Mouse (Mus musculus) right cerebral cortex, postnatal 4 days (tissue): Measurements from ENCODE around the gene Dennd4a.

Experiments used
- DNase-seq: peaks from one replicate; pipeline ENCODE4 v3.0.0-alpha.2; 2022

Gene Dennd4a

GRCm38 (mm10) chr9:64790673-64791660 is 20.2 kb upstream of the Dennd4a start:
- no peak for DNase-seq

- no peak for DNase-seq
Observed at GRCm38 (mm10) chr9:64791676-64792075, 19.5 kb upstream of the Dennd4a start.

- no peak for DNase-seq
Observed at GRCm38 (mm10) chr9:64792379-64793274, 18.5 kb upstream of the Dennd4a start.

DNA sequence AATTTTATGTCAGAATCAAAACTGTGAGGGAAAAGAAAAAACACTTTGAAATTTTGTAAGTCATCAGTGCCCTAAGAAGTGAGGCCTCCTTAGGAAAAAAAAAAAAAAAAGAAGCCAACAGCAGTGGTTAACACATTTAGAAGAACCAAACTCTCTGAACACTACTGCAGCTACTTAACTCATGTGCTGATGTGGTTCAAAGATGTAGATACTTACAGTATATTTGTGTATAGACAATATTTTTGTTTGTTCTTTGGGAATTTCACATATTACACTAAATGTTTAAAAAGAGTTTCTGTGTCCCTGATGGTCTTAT is 17.9 kb upstream of the Dennd4a start:
- DNase-seq: no peak

DNA sequence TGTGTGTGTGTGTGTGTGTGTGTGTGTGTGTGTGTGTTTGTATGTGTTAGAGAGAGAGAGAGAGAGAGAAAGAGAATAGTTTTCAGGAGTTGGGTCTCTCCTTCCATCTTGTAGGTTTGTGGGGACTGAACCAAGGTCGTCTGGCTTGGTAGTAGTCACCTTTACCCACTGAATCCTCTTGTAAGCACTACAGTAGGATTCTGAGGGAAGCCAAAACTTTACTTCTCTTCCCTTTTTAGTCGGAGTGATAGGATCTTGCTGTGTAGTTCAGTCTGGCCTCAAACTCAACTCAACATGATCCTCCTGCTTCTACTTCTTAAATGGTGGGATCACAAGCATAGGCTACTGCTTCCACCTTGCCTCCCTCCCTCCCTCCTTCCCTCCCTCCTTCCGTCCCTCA is 17.3 kb upstream of the Dennd4a start:
- no peak for DNase-seq

DNA sequence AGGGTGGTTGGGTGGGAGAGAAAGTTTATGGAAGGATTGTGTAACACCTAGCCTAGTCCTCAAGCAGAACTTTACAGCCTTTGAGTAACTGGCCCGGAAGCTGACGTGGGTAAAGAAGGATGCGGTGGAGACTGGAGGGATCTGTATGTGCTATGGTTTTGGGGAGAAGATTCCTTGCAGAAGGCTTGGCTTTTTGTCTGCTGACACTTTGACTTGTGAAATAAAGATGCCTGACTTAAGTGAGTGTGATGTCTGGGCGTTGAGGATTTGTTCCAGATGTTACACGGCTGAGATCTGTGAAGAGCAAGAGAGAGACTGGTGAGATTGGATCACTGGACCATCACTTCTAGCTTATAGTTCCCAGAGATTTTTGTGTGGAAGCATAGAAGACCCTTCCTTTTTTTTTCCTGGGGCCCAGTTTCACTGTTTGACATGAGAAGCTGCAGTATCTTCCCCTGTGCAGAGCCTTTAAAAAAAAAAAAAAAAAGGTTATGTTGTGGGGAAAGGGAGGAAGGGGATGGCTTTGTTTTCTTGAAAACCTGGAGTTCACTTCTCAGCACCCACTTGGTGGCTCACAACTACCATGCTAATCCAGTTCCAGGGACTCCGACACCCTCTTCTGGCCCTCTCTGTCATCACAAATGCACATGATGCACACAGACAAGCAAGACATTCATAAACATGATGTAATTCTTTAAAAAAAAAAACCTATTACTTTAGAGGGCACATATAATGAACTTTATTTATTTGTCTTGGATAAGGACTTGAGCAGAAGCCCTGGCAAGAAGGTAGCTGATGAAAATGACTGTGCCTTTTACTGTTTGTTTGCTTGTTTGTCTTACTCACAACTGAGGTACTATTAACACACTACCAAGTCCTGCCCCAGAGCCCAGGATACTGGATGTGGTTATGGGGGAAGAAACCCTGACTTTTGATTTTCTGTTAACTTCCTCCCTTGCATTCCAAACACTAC is 16.4 kb upstream of the Dennd4a start:
- DNase-seq: no peak

GRCm38 (mm10) chr9:64795846-64796615 is 15.1 kb upstream of the Dennd4a start:
- no peak for DNase-seq

- no peak for DNase-seq
Observed at GRCm38 (mm10) chr9:64797392-64797791, 13.7 kb upstream of the Dennd4a start.

- DNase-seq: no peak
Observed at GRCm38 (mm10) chr9:64798099-64798498, 13.0 kb upstream of the Dennd4a start.

DNA sequence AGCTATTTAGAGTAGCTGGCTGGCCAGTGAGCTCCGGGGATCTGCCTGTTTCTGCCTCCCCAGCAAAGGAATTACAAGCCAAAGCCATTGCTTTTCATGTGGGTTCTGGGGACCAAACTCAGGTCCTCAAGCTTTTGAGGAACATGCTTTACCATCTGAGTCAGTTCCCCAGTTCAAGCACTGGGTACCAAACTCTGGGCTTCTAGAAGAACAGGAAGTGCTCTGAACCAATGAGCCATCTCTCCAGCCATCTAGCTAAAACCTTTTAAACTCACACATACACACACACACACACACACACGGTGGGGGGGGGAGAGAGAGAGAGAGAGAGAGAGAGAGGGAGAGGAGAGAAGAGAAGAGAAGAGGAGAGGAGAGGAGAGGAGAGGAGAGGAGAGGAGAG is 12.3 kb upstream of the Dennd4a start:
- DNase-seq: no peak

- DNase-seq: no peak
Observed at GRCm38 (mm10) chr9:64799504-64799903, 11.6 kb upstream of the Dennd4a start.

DNA sequence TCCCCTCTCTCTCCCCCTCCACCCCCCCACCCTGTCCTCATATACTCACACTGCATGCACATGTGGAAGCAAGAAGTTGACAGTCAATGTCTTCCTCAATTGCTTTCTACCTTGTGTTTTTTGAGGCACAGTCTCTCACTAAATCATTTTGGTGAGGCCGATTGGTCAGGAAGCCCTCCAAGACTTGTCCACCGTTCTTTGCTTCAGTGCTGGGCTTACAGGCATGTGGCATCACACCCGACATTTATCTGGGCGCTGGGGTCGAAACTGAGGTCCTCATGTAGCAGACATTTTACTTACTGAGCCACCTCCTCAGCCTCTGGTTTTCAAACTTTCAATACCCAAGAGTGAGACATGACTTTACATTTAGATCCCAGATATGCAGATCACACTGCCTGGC is 8.6 kb upstream of the Dennd4a start:
- no peak for DNase-seq

GRCm38 (mm10) chr9:64803373-64804214 is 7.5 kb upstream of the Dennd4a start:
- DNase-seq: no peak

DNA sequence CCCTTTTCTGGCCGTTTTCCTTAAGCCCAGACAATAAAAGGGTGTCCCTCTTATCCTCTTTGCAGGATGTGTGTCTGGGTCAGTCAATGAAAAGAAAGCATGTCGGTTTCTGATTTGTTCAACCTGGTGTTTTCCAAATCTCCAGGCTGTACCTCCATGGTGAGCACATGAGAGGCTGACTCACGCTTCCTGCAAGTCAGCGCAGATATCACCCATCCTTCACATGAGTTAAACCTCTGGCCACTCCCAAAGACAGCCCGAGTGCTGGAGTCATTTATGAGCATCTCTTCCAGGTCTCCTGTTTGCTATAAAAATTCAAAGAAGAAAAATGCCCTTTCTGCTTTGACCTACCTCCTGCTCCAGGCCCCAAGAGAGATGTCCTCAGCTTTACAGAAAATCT is 5.3 kb upstream of the Dennd4a start:
- no peak for DNase-seq

- no peak for DNase-seq
Observed at GRCm38 (mm10) chr9:64806335-64807060, 4.6 kb upstream of the Dennd4a start.

DNA sequence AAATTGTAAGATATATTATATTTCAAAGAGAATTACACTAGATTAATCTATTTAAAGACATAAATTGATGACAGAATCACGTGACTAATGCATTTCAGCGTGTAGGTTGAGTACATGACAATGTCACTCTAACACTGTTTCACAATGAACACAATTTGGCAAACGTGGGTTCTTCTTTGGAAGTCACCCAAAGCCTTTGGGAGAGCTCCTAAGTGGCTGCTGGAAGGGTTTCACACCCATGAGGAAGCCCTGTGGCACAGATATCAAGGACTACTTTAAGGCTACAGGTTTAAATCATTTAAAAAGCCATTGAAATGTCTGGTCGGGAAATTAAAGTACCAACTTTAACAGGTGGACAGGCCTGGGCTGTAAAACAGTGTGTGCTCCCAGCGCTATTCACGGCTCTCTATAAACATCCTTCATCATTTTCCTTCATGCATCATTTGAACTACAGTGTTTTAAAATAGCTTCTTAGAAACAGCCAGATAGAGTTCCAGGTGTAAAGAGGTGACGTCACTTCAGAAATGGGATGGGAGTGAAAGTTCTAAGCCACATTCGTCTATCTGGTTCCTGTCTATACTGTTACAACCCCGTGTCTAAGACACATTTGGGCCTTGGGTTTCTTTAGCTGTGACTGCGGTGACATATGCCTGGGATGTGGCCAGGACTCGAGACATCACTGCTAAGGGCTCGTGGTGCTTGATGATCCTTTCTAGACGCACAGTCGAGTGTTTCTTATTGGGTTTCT is 3.9 kb upstream of the Dennd4a start:
- DNase-seq: no peak

- DNase-seq: no peak
Observed at GRCm38 (mm10) chr9:64809851-64810250, 1.3 kb upstream of the Dennd4a start.

- peak; percentile 62 for DNase-seq
Observed at GRCm38 (mm10) chr9:64811538-64812474, 666 bp downstream of the Dennd4a start.
